Mouse (Mus musculus) heart, adult 11 months (tissue): ENCODE data around the gene Tcn2.

ENCODE experiments used
- DNase-seq: peaks from one replicate; pipeline ENCODE4 v3.0.0; 2022

The Tcn2 gene

GRCm38 (mm10) chr11:3925916-3926315 lies 6.0 kb downstream of the Tcn2 start:
- peak; percentile 87 for DNase-seq

- DNase-seq = no peak
Measured at GRCm38 (mm10) chr11:3922731-3923130, 9.2 kb downstream of the Tcn2 start.

GRCm38 (mm10) chr11:3922115-3922514 lies 9.8 kb downstream of the Tcn2 start:
- peak; percentile 90 for DNase-seq

- DNase-seq = peak; percentile 87
Measured at GRCm38 (mm10) chr11:3921281-3921850, 10.6 kb downstream of the Tcn2 start.

GRCm38 (mm10) chr11:3920476-3920875 lies 11.5 kb downstream of the Tcn2 start:
- no peak for DNase-seq

- DNase-seq = no peak
Measured at GRCm38 (mm10) chr11:3918738-3919137, 13.2 kb downstream of the Tcn2 start.

GRCm38 (mm10) chr11:3914109-3914840 lies 17.7 kb downstream of the Tcn2 start, which contains the start of gene Slc35e4:
Gene Slc35e4, minus strand, starts transcription at chr11:3914664.
- peak; percentile 98 for DNase-seq

GRCm38 (mm10) chr11:3913316-3914108 lies 18.4 kb downstream of the Tcn2 start:
- DNase-seq = peak; percentile 99

GRCm38 (mm10) chr11:3912875-3913271 lies 19.1 kb downstream of the Tcn2 start:
- DNase-seq = no peak

- peak; percentile 95 for DNase-seq
Measured at GRCm38 (mm10) chr11:3912100-3912874, 19.7 kb downstream of the Tcn2 start.

- DNase-seq = peak; percentile 91
Measured at GRCm38 (mm10) chr11:3911440-3911839, 20.5 kb downstream of the Tcn2 start.

- DNase-seq = peak; percentile 92
Measured at GRCm38 (mm10) chr11:3910513-3911310, 21.2 kb downstream of the Tcn2 start.

- DNase-seq = no peak
Measured at GRCm38 (mm10) chr11:3909236-3909635, 22.7 kb downstream of the Tcn2 start.

- DNase-seq = no peak
Measured at GRCm38 (mm10) chr11:3905446-3905845, 26.5 kb downstream of the Tcn2 start.

- DNase-seq = no peak
Measured at GRCm38 (mm10) chr11:3904673-3905072, 27.3 kb downstream of the Tcn2 start.

- peak; percentile 98 for DNase-seq
Measured at GRCm38 (mm10) chr11:3903046-3903445, 28.9 kb downstream of the Tcn2 start.

GRCm38 (mm10) chr11:3902516-3902915 lies 29.4 kb downstream of the Tcn2 start:
- DNase-seq = no peak

GRCm38 (mm10) chr11:3900296-3900695 lies 31.7 kb downstream of the Tcn2 start:
- no peak for DNase-seq

GRCm38 (mm10) chr11:3895933-3896332 lies 36.0 kb downstream of the Tcn2 start:
- no peak for DNase-seq

- no peak for DNase-seq
Measured at GRCm38 (mm10) chr11:3895458-3895857, 36.5 kb downstream of the Tcn2 start.

GRCm38 (mm10) chr11:3894406-3895281 lies 37.3 kb downstream of the Tcn2 start, which contains the start of the genes 4921536K21Rik and Dusp18:
Gene 4921536K21Rik, minus strand, starts transcription at chr11:3895098.
Gene Dusp18, plus strand, starts transcription at chr11:3895240.
- peak; percentile 99 for DNase-seq
